Mouse (Mus musculus) liver, adult 2 months (tissue): ENCODE results near the gene H2-DMa. TPM values are rescaled to one million over a fixed set of nuclear protein-coding genes. Genes with fewer than 3 reads are reported as not detected.

Experiments
- DNase-seq: peaks from one replicate; pipeline ENCODE4 v3.0.0-alpha.2; 2011; ENCODE audit warnings: low read depth, low spot score; ENCODE audit errors: extremely low read depth
- H3K27ac ChIP-seq: fragments of 200-500 bp; replicated peaks from 2 replicates; pipeline ENCODE4 v1.5.1; 2012; ENCODE audit warnings: low read depth, mild to moderate bottlenecking, control low read depth, inconsistent platforms, low read length; ENCODE audit not compliant: insufficient read depth
- H3K27me3 ChIP-seq: fragments of 200-500 bp; 2 replicates; pipeline ENCODE4 v1.6.1; 2012; ENCODE audit warnings: mild to moderate bottlenecking, moderate library complexity, low read length, inconsistent platforms; ENCODE audit not compliant: control insufficient read depth, insufficient read depth
- H3K36me3 ChIP-seq: fragments of 200-500 bp; 2 replicates; pipeline ENCODE4 v1.6.1; 2012; ENCODE audit warnings: low read length, inconsistent platforms; ENCODE audit not compliant: control insufficient read depth, insufficient read depth
- H3K4me1 ChIP-seq: fragments of 200-500 bp; 2 replicates; pipeline ENCODE4 v1.6.1; 2011; ENCODE audit warnings: low read length; ENCODE audit not compliant: control insufficient read depth, insufficient read depth
- H3K4me3 ChIP-seq: fragments of 200-500 bp; 2 replicates; pipeline ENCODE4 v1.5.1; 2011; ENCODE audit warnings: low read depth, mild to moderate bottlenecking, control low read depth, low read length, moderate library complexity; ENCODE audit not compliant: insufficient read depth
- H3K79me2 ChIP-seq: fragments of 200-500 bp; 2 replicates; pipeline ENCODE4 v1.6.1; 2012; ENCODE audit warnings: inconsistent platforms, mild to moderate bottlenecking, low read length, moderate library complexity; ENCODE audit not compliant: control insufficient read depth, insufficient read depth
- H3K9ac ChIP-seq: fragments of 200-500 bp; 2 replicates; pipeline ENCODE4 v1.6.1; 2012; ENCODE audit warnings: low read depth, mild to moderate bottlenecking, control low read depth, inconsistent platforms, low read length
- CTCF ChIP-seq: fragments of 200-500 bp; IDR thresholded peaks from 2 replicates; pipeline ENCODE4 v1.5.1; 2011; ENCODE audit warnings: low read depth, low read length, control low read depth
- POLR2A ChIP-seq: fragments of 200-500 bp; IDR thresholded peaks from 2 replicates; pipeline ENCODE4 v1.6.1; 2011; ENCODE audit warnings: low read length, control low read depth; ENCODE audit not compliant: insufficient read depth; ENCODE audit errors: extremely low read depth
- WGBS: fragments of 180-500 bp; shearing (Covaris S2); methylation state at CpG from one replicate; pipeline ENCODE4 v1.1.7; 2018; 5-methylcytosine and 5-hydroxymethylcytosine counted together
- polyA plus RNA-seq: library from polyadenylated mRNA; depleted of rRNA; stranded (reverse); fragments of >200 nt; gene quantifications from 2 replicates; pipeline ENCODE4 v1.2.3, GENCODE M21; 2012
- total RNA-seq: library from RNA; depleted of rRNA; stranded (reverse); fragments of >200 nt; gene quantifications from 2 replicates; pipeline ENCODE4 v1.2.3, GENCODE M21; 2014

Gene H2-DMa
- total and polyA plus RNA-seq, 2 experiments, result 7.1 to 13.1 TPM

GRCm38 (mm10) chr17:34099531-34099930, 19.8 kb upstream of the H2-DMa start:
- no peak overlapping the region for H3K4me3 ChIP-seq
- no peak overlapping the region for H3K27ac ChIP-seq
- H3K79me2 ChIP-seq, result no peaks in the 10 kb centered on the region
- TF ChIP-seq CTCF, result no peak
- no peak for TF ChIP-seq POLR2A
- WGBS, result 76% methylated on average over 5 of the region's 5 CpGs
- no peak overlapping the region for H3K9ac ChIP-seq
- DNase-seq, result no peak
- no peaks in the 10 kb centered on the region for H3K27me3 ChIP-seq
- H3K36me3 ChIP-seq, result no peaks in the 10 kb centered on the region
- peaks cover 5% of the 10 kb centered on the region; the same call in 1 of the 2 replicates for H3K4me1 ChIP-seq

- H3K9ac ChIP-seq, result no peak overlapping the region
- H3K4me1 ChIP-seq, result peaks cover 5% of the 10 kb centered on the region; the same call in 1 of the 2 replicates
- H3K27me3 ChIP-seq, result no peaks in the 10 kb centered on the region
- H3K27ac ChIP-seq, result no peak overlapping the region
- 30% methylated on average over 5 of the region's 5 CpGs for WGBS
- H3K4me3 ChIP-seq, result no peak overlapping the region
- no peaks in the 10 kb centered on the region for H3K36me3 ChIP-seq
- no peak for TF ChIP-seq POLR2A
- TF ChIP-seq CTCF, result no peak
- H3K79me2 ChIP-seq, result no peaks in the 10 kb centered on the region
- DNase-seq, result no peak
Measured at GRCm38 (mm10) chr17:34101185-34101584, 18.2 kb upstream of the H2-DMa start.

GRCm38 (mm10) chr17:34101604-34102032, 17.7 kb upstream of the H2-DMa start:
- H3K9ac ChIP-seq, result peak overlapping the region; percentile 58; the same call in 1 of the 2 replicates

DNA sequence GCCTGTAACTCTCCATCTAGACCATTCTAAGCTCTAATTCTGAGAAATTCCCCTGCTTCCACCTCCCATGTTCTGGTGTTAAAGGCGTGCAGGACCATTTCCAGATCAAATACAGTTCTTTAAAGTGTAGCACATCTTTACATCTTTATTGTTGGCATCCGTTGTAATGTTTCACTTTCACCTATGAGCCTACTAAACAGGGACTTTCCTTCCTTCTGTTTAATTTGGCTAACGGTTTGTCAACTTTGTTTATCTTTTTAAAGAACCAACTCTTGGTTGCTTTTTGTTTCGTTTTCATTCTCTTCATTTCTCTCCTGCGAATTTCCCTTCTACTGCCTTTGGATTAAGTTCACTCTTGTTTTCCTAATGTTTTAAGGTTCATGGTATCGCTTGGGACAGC, 16.5 kb upstream of the H2-DMa start:
- DNase-seq, result peak; percentile 74
- H3K36me3 ChIP-seq, result no peaks in the 10 kb centered on the region
- H3K4me1 ChIP-seq, result peaks cover 5% of the 10 kb centered on the region; the same call in 1 of the 2 replicates
- no peak overlapping the region for H3K9ac ChIP-seq
- H3K4me3 ChIP-seq, result no peak overlapping the region
- H3K27ac ChIP-seq, result no peak overlapping the region
- H3K27me3 ChIP-seq, result no peaks in the 10 kb centered on the region
- WGBS, result 15% methylated on average over 6 of the region's 6 CpGs
- no peaks in the 10 kb centered on the region for H3K79me2 ChIP-seq
- TF ChIP-seq POLR2A, result no peak
- TF ChIP-seq CTCF, result no peak

More at GRCm38 (mm10) chr17:34101604-34102032, 17.7 kb upstream of the H2-DMa start:
- Histone ChIP-seq H3K27ac (no peak overlapping the region; the same call in 1 of the 2 replicates), H3K4me3 (peak overlapping the region; percentile 47; the same call in 1 of the 2 replicates), H3K4me1 (peaks cover 5% of the 10 kb centered on the region; the same call in 1 of the 2 replicates), H3K79me2 (no peaks in the 10 kb centered on the region), H3K36me3 (no peaks in the 10 kb centered on the region), H3K27me3 (no peaks in the 10 kb centered on the region)
- peak; percentile 62 for DNase-seq
- TF ChIP-seq CTCF (peak; percentile 73), POLR2A (no peak)
- 17% methylated on average over 12 of the region's 12 CpGs for WGBS

DNA sequence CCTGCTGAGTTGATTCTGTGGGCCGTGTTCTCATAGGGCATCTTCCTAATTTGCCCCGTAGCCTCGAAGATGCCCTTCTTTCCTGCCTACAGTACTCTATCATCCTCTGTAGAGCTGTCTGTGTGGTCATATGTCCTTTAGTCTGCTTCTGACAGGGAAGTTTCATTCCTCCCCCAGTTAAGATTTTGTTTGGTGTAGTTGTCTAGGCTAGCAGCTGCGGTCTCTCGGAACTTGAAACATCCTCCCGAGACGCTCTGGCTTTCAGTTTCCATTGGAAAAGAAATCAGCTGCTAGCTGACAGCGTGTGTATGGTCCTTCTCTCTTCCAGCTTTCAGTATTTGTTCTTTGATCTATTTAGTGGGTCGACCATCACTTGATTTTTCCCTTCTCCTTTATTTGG, 14.5 kb upstream of the H2-DMa start:
- no peaks in the 10 kb centered on the region for H3K79me2 ChIP-seq
- H3K27me3 ChIP-seq, result no peaks in the 10 kb centered on the region
- peak; percentile 12 for DNase-seq
- TF ChIP-seq CTCF, result no peak
- no peak for TF ChIP-seq POLR2A
- H3K9ac ChIP-seq, result no peak overlapping the region
- WGBS, result 86% methylated on average over 9 of the region's 9 CpGs
- H3K4me1 ChIP-seq, result peaks cover 5% of the 10 kb centered on the region; the same call in 1 of the 2 replicates
- H3K27ac ChIP-seq, result no peak overlapping the region
- H3K36me3 ChIP-seq, result no peaks in the 10 kb centered on the region
- no peak overlapping the region for H3K4me3 ChIP-seq

- H3K9ac ChIP-seq, result no peak overlapping the region
- H3K36me3 ChIP-seq, result peaks cover 10% of the 10 kb centered on the region
- peaks cover 5% of the 10 kb centered on the region; the same call in 1 of the 2 replicates for H3K4me1 ChIP-seq
- H3K4me3 ChIP-seq, result no peak overlapping the region
- no peak for TF ChIP-seq CTCF
- TF ChIP-seq POLR2A, result no peak
- no peak overlapping the region for H3K27ac ChIP-seq
- WGBS, result 93% methylated on average over 7 of the region's 7 CpGs
- H3K27me3 ChIP-seq, result no peaks in the 10 kb centered on the region
- DNase-seq, result no peak
- no peaks in the 10 kb centered on the region for H3K79me2 ChIP-seq
Measured at GRCm38 (mm10) chr17:34106555-34106954, 12.8 kb upstream of the H2-DMa start.
